Mouse (Mus musculus): ENCODE measurements around the gene Pigm.

DNA sequence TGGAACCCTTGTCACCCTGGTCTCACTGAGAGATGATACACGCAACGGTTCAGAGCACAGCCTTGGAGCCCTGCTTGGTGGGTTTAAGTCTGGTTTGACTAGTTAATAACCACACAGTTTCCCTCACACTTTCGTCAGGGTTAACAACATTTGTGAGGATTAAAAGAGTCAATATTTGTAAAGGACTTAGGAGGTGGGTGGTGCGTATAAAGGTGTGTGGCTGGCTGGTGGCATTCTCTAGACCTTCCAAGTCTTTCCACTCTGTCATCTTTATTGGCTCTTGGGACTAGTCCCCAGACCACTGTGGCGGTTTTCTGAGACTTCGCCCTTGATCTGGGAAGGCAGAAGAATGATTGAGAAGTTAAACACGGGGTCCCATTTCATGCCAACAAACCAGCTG is 31.5 kb upstream of the Pigm start:
- TF ChIP-seq MAX (IDR thresholded peaks at IDR 0.05; ENCODE audit: low read depth): no peak
- TF ChIP-seq POLR2A (IDR thresholded peaks at IDR 0.05; ENCODE audit: insufficient read length, low read depth): no peak
- no peak for TF ChIP-seq TCF12 (IDR thresholded peaks at IDR 0.05; ENCODE audit: insufficient read depth, poor library complexity, severe bottlenecking)
- TF ChIP-seq POLR2AphosphoS2 (IDR thresholded peaks at IDR 0.05; ENCODE audit: insufficient read length, low read depth): no peak
- TF ChIP-seq CEBPB (IDR thresholded peaks at IDR 0.05; ENCODE audit: insufficient read depth, poor library complexity, severe bottlenecking): no peak
- TF ChIP-seq MYOG (IDR thresholded peaks at IDR 0.05; ENCODE audit: control insufficient read depth in 1 of 3, insufficient read depth in 1 of 3, insufficient read length in 2 of 3, low read depth in 2 of 3): no peak
- TF ChIP-seq USF1 (IDR thresholded peaks at IDR 0.05; ENCODE audit: low read depth): no peak
- no peak for TF ChIP-seq MYOD1 (IDR thresholded peaks at IDR 0.05; ENCODE audit: control insufficient read depth in 1 of 3, insufficient read length in 2 of 3, low read depth in 2 of 3)
- no peak for TF ChIP-seq TCF3 (IDR thresholded peaks at IDR 0.05; ENCODE audit: insufficient read length, low read depth)
- no peak for TF ChIP-seq E2F4 (IDR thresholded peaks at IDR 0.05; ENCODE audit: insufficient read depth)
- TF ChIP-seq REST (IDR thresholded peaks at IDR 0.05; ENCODE audit: insufficient read depth, insufficient read length): no peak

Data from myocyte (in vitro differentiated cells).